Mouse (Mus musculus) neural tube, embryonic 11.5 days (tissue): ENCODE measurements around the gene Hvcn1. TPM values are rescaled to one million over a fixed set of nuclear protein-coding genes. Genes with fewer than 3 reads are reported as not detected.
A peak's percentile ranks its signal among the peaks of the same experiment; 100 is the strongest.
"Not testable (repeated sequence)": the region's sequence is repeated elsewhere in the genome, so short reads cannot be mapped to it uniquely, and the experiment has no call there.

Experiments
- ATAC-seq: fragments of 200-750 bp; cut with Nextera tagmentation; 2 replicates; pipeline ENCODE4 v1.8.0; 2017; ENCODE audit warnings: moderate number of reproducible peaks, mild to moderate bottlenecking, moderate TSS enrichment, moderate library complexity; ENCODE audit not compliant: insufficient read depth, low FRiP score, low TSS enrichment
- DNase-seq: peaks from one replicate; pipeline ENCODE4 v3.0.0-alpha.2; 2015; ENCODE audit warnings: low spot score
- H3K27ac ChIP-seq: fragments of 300-500 bp; sonication (generic); 2 replicates; pipeline ENCODE4 v1.5.1; 2014; ENCODE audit warnings: low read depth, mild to moderate bottlenecking, low read length
- H3K27me3 ChIP-seq: fragments of 300-500 bp; sonication (generic); 2 replicates; pipeline ENCODE4 v1.6.1; 2014; ENCODE audit warnings: mild to moderate bottlenecking, low read length, mixed read lengths; ENCODE audit not compliant: control insufficient read depth, insufficient read depth
- H3K36me3 ChIP-seq: fragments of 300-500 bp; sonication (generic); 2 replicates; pipeline ENCODE4 v1.6.1; 2014; ENCODE audit warnings: mild to moderate bottlenecking, low read length, moderate library complexity, mixed read lengths; ENCODE audit not compliant: control insufficient read depth, insufficient read depth
- H3K4me1 ChIP-seq: fragments of 300-500 bp; sonication (generic); 2 replicates; pipeline ENCODE4 v1.6.1; 2014; ENCODE audit warnings: low read length, mixed read lengths; ENCODE audit not compliant: control insufficient read depth, insufficient read depth
- H3K4me2 ChIP-seq: fragments of 300-500 bp; sonication (generic); 2 replicates; pipeline ENCODE4 v1.6.1; 2014; ENCODE audit warnings: low read depth, mild to moderate bottlenecking, moderate library complexity
- H3K4me3 ChIP-seq: fragments of 300-500 bp; sonication (generic); 2 replicates; pipeline ENCODE4 v1.5.1; 2014; ENCODE audit warnings: low read depth, low read length
- H3K9ac ChIP-seq: fragments of 300-500 bp; sonication (generic); 2 replicates; pipeline ENCODE4 v1.6.1; 2014; ENCODE audit warnings: mild to moderate bottlenecking, low read length
- H3K9me3 ChIP-seq: fragments of 300-500 bp; sonication (generic); 2 replicates; pipeline ENCODE4 v1.6.1; 2016; ENCODE audit warnings: low read length; ENCODE audit not compliant: control insufficient read depth
- WGBS: fragments of 180-500 bp; shearing (Covaris S2); extraction: QIAGEN DNeasy Blood & Tissue Kit; methylation state at CpG from one replicate; pipeline ENCODE4 v1.1.7; 2014; 5-methylcytosine and 5-hydroxymethylcytosine counted together
- polyA plus RNA-seq: library from polyadenylated mRNA; unstranded; fragments of >200 nt; fragmentation: Nextera tagmentation; extraction: Ambion mirVana; gene quantifications from 2 replicates; pipeline ENCODE4 v1.2.1, GENCODE M21; 2014

Gene Hvcn1
- polyA plus RNA-seq, 1 experiment from 2014 or later, result 5.6 TPM

DNA sequence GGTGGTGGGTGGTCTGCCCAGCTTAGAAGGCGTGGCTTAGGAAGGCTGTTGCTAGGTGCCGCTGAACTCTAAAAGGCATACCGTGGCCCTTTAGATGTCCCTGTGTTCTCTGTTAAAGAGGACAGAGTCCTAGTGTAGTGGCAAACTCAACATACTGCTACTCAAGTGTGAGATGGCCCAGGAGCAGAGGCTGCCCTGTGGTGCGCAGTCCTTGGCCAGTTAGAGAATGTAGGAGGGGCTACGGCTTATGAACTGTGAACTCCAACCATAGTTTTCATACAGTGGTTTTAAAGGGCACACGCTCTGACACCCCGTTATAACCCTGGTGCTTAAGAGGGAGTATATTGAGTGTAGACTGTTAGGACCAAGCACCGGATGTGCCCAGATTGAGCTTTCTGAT is 35.5 kb upstream of the Hvcn1 start:
- no peaks in the 10 kb centered on the region for H3K9me3 ChIP-seq
- H3K27me3 ChIP-seq, result no peaks in the 10 kb centered on the region
- no peak for ATAC-seq
- no peak overlapping the region for H3K4me2 ChIP-seq
- WGBS, result 95% methylated on average over 8 of the region's 8 CpGs
- DNase-seq, result no peak
- H3K4me3 ChIP-seq, result no peak overlapping the region
- no peaks in the 10 kb centered on the region for H3K4me1 ChIP-seq
- H3K9ac ChIP-seq, result no peak overlapping the region
- peaks cover 35% of the 10 kb centered on the region for H3K36me3 ChIP-seq
- H3K27ac ChIP-seq, result no peak overlapping the region

DNA sequence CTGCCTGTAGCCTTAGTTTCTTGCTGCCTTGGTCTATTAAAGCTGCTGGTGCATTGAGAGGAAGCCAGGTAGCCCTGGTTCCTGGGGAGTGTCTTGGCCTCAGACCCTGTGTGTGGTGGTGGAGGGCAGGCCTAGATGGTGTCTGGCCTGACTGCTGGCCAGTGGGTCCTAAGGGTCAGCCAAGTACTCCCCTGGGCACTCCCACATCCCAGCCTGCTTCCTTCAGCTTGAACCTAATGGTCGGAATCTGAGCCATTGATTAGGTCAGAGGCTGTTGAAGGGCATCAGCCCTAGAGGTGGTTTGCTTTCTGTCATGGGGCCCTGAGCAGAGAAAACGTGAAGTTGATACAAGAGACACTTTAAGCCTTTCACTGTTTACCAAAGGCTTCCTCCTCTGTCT is 31.2 kb upstream of the Hvcn1 start:
- H3K36me3 ChIP-seq, result peaks cover 22% of the 10 kb centered on the region
- H3K27me3 ChIP-seq, result no peaks in the 10 kb centered on the region
- H3K4me1 ChIP-seq, result no peaks in the 10 kb centered on the region
- no peak overlapping the region for H3K4me2 ChIP-seq
- no peak for ATAC-seq
- H3K9me3 ChIP-seq, result no peaks in the 10 kb centered on the region
- 78% methylated on average over 2 of the region's 2 CpGs for WGBS
- H3K27ac ChIP-seq, result no peak overlapping the region
- no peak overlapping the region for H3K9ac ChIP-seq
- DNase-seq, result no peak
- H3K4me3 ChIP-seq, result no peak overlapping the region

DNA sequence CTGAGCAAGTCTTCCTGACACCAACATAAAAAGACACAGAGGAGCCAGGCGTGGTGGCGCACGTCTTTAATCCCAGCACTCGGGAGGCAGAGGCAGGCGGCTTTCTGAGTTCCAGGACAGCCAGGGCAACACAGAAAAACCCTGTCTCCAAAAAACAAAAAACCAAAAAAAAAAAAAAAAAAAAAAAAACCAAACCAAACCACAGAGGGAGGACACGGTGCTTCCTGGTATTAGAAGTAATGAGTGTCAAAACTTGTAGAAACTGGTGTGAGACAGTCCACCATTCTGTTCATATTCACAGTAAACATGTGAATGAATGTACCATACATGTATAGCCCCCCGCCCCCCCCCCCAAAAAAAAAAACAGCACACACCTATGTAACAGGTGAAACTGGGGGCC is 30.6 kb upstream of the Hvcn1 start:
- H3K4me2 ChIP-seq, result no peak overlapping the region
- no peaks in the 10 kb centered on the region for H3K9me3 ChIP-seq
- H3K9ac ChIP-seq, result no peak overlapping the region
- DNase-seq (no peak), ATAC-seq (no peak)
- WGBS, result 92% methylated on average over 7 of the region's 7 CpGs
- peaks cover 17% of the 10 kb centered on the region for H3K36me3 ChIP-seq
- H3K27ac ChIP-seq, result no peak overlapping the region
- H3K4me3 ChIP-seq, result no peak overlapping the region
- H3K4me1 ChIP-seq, result no peaks in the 10 kb centered on the region
- H3K27me3 ChIP-seq, result no peaks in the 10 kb centered on the region

DNA sequence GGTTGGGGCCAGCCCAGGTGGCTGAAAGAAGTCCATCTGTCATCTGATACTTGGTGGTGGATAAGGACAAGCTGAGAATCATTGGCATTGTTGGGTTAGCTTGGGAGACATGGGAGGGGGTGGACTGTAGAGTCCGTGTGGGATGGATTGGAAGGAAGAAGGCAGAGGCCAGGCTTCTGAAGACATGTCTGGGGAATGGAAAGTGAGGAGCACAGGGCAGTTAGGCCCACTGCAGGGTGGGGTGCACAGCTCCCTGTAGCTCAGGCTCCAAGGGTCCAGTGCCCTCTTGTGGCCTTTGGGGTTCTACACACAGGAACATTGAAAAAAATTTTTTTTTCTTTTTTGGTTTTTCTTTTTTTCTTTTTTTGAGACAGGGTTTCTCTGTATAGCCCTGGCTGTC is 30.2 kb upstream of the Hvcn1 start:
- Histone ChIP-seq H3K9me3 (no peaks in the 10 kb centered on the region), H3K27ac (no peak overlapping the region), H3K4me2 (no peak overlapping the region), H3K4me1 (no peaks in the 10 kb centered on the region), H3K4me3 (no peak overlapping the region), H3K27me3 (no peaks in the 10 kb centered on the region), H3K9ac (no peak overlapping the region), H3K36me3 (peaks cover 12% of the 10 kb centered on the region)
- DNase-seq (peak; percentile 41), ATAC-seq (no peak)
- 53% methylated on average over 1 of the region's 1 CpGs for WGBS

DNA sequence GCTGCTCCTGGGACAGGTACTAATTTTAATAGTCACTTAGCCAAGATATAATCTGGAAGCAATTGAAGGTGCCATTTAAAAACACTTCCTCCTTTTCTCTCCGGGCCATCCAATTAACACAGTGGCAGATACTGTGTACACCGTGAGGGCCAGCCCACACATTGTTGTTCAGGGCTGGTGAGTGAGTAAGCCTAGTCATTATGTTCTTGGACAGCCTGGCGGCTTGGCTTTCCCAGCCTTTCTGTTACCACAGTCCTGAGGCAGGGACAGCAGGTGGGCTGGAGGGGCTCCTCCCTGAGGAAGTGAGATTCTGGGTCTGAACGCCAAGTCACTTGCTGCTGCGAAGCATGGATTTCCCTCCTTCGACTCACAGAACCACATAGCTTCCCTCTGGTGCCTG is 26.9 kb upstream of the Hvcn1 start:
- H3K27ac ChIP-seq, result no peak overlapping the region
- peaks cover 4% of the 10 kb centered on the region for H3K36me3 ChIP-seq
- ATAC-seq (no peak), DNase-seq (no peak)
- no peak overlapping the region for H3K4me2 ChIP-seq
- no peak overlapping the region for H3K9ac ChIP-seq
- no peaks in the 10 kb centered on the region for H3K9me3 ChIP-seq
- WGBS, result 63% methylated on average over 6 of the region's 6 CpGs
- no peaks in the 10 kb centered on the region for H3K27me3 ChIP-seq
- no peak overlapping the region for H3K4me3 ChIP-seq
- no peaks in the 10 kb centered on the region for H3K4me1 ChIP-seq

DNA sequence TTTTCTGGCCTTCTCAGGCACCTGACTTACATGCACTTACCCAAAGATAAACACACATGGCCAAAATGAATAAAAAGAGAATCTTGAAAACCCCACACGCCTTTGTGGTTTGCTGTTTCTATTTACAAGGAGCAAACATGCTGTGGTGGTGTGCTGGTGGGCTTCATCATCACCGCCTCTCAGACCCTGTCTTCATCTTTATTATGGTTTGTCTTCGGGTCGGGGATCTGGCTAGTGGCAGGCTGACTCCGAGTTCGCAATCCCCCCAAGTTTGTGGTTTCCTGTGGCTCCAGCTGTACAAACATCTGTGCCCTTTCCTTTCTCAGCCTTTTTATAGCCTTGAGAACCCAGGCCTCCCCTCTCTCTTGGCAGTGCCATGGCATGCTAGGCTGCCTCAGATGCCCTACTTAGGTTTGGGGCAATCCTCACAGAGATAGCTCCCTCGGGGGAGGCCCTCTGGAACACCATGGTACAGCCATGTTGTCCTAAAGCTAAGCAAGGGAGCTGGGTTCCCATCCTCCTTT is 22.3 kb upstream of the Hvcn1 start:
- Histone ChIP-seq H3K36me3 (no peaks in the 10 kb centered on the region), H3K27me3 (no peaks in the 10 kb centered on the region), H3K4me1 (no peaks in the 10 kb centered on the region), H3K4me2 (no peak overlapping the region), H3K4me3 (no peak overlapping the region), H3K9ac (no peak overlapping the region), H3K27ac (no peak overlapping the region), H3K9me3 (no peaks in the 10 kb centered on the region)
- 76% methylated on average over 7 of the region's 7 CpGs for WGBS
- DNase-seq, result no peak
- no peak for ATAC-seq

DNA sequence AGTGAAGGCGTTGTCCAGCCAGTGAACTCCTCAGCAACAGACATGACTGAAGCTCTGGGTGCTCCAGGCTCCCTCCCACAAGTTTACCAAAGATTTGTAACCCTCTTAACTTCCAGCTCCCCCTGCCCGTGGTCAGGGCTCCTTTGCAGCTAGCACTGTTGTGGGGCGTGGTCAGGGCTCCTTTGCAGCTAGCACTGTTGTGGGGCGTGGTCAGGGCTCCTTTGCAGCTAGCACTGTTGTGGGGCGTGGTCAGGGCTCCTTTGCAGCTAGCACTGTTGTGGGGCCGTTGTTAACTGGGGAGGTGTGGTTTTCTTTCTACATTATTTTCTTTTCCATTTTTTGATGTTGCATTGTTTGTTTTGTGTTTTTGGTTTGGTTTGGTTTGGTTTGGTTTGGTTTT is 21.7 kb upstream of the Hvcn1 start:
- ATAC-seq, H3K4me2 ChIP-seq, H3K9me3 ChIP-seq, H3K27ac ChIP-seq, H3K9ac ChIP-seq, H3K27me3 ChIP-seq, DNase-seq, H3K36me3 ChIP-seq, H3K4me3 ChIP-seq, H3K4me1 ChIP-seq: not testable (repeated sequence)
- WGBS, result 95% methylated on average over 6 of the region's 6 CpGs

DNA sequence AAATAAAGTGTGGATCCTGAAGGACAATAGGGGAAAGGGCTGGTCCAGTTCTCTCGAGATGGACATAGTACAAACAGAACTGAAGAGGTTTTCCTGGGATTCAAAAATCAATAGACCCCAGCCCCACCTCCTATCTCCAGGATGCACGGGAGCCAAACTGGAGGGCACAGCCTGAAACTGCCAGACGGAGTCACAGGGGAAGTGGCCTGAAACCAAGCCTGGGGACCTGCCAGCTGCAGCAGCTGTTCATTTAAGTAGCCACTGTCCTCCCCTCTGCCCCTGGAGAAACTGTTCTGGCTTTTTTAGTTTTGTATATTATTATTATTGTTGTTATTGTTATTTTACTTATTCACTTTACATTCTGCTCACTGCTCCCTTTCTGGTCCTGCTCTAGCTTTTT is 17.5 kb upstream of the Hvcn1 start:
- H3K4me3 ChIP-seq, result no peak overlapping the region
- no peaks in the 10 kb centered on the region for H3K9me3 ChIP-seq
- H3K27me3 ChIP-seq, result no peaks in the 10 kb centered on the region
- H3K9ac ChIP-seq, result no peak overlapping the region
- ATAC-seq (no peak), DNase-seq (no peak)
- no peak overlapping the region for H3K4me2 ChIP-seq
- no peaks in the 10 kb centered on the region for H3K4me1 ChIP-seq
- WGBS, result 67% methylated on average over 3 of the region's 3 CpGs
- H3K27ac ChIP-seq, result no peak overlapping the region
- no peaks in the 10 kb centered on the region for H3K36me3 ChIP-seq

DNA sequence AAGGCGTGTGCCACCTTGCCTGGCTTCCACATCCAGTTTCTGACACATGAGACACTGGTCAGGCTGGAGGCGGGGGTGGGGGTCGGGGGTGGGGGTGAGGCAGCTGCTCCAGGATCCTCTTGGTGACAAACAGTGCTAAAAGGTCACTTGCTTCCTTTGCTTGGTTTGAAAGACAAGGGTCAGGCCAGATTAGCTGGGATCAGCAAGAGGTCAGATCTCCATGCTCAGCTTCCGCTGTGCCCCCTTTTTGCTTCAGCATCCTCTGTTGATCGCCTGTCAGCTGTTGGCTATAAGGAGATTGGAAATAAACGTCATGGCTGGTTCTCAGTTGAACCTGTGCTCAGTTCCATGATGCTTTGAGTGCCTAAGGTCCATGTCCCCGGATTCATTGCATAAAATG is 16.1 kb upstream of the Hvcn1 start:
- WGBS, result 61% methylated on average over 7 of the region's 7 CpGs
- no peak overlapping the region for H3K9ac ChIP-seq
- no peaks in the 10 kb centered on the region for H3K27me3 ChIP-seq
- H3K4me2 ChIP-seq, result no peak overlapping the region
- no peaks in the 10 kb centered on the region for H3K9me3 ChIP-seq
- no peak for ATAC-seq
- H3K27ac ChIP-seq, result no peak overlapping the region
- no peak for DNase-seq
- no peak overlapping the region for H3K4me3 ChIP-seq
- no peaks in the 10 kb centered on the region for H3K4me1 ChIP-seq
- H3K36me3 ChIP-seq, result no peaks in the 10 kb centered on the region
